Mouse (Mus musculus) heart, embryonic 11.5 days (tissue): ENCODE results near the gene 1700086D15Rik. TPM values are rescaled to one million over a fixed set of nuclear protein-coding genes. Genes with fewer than 3 reads are reported as not detected.

Source experiments
- ATAC-seq: fragments of 200-750 bp; cut with Nextera tagmentation; replicated peaks from 2 replicates; pipeline ENCODE4 v1.8.0; 2017; ENCODE audit warnings: moderate library complexity; ENCODE audit not compliant: insufficient number of reproducible peaks, low FRiP score, low TSS enrichment
- H3K27ac ChIP-seq: fragments of 300-500 bp; sonication (generic); 2 replicates; pipeline ENCODE4 v1.5.1; 2014; ENCODE audit warnings: mild to moderate bottlenecking, low read depth, low read length
- H3K27me3 ChIP-seq: fragments of 300-500 bp; sonication (generic); 2 replicates; pipeline ENCODE4 v1.6.1; 2014; ENCODE audit warnings: mild to moderate bottlenecking, low read length, mixed read lengths; ENCODE audit not compliant: control insufficient read depth, insufficient read depth
- H3K36me3 ChIP-seq: fragments of 300-500 bp; sonication (generic); 2 replicates; pipeline ENCODE4 v1.6.1; 2014; ENCODE audit warnings: mild to moderate bottlenecking, low read length, moderate library complexity, mixed read lengths; ENCODE audit not compliant: control insufficient read depth, insufficient read depth
- H3K4me1 ChIP-seq: fragments of 300-500 bp; sonication (generic); 2 replicates; pipeline ENCODE4 v1.6.1; 2014; ENCODE audit warnings: low read length; ENCODE audit not compliant: control insufficient read depth, insufficient read depth
- H3K4me2 ChIP-seq: fragments of 300-500 bp; sonication (generic); 2 replicates; pipeline ENCODE4 v1.6.1; 2014; ENCODE audit warnings: mild to moderate bottlenecking, moderate library complexity
- H3K4me3 ChIP-seq: fragments of 300-500 bp; sonication (generic); 2 replicates; pipeline ENCODE4 v1.5.1; 2014; ENCODE audit warnings: low read depth, low read length
- H3K9ac ChIP-seq: fragments of 300-500 bp; sonication (generic); 2 replicates; pipeline ENCODE4 v1.6.1; 2014; ENCODE audit warnings: mild to moderate bottlenecking, low read depth, low read length, moderate library complexity
- H3K9me3 ChIP-seq: fragments of 300-500 bp; sonication (generic); replicated peaks from 2 replicates; pipeline ENCODE4 v1.6.1; 2016; ENCODE audit warnings: low read length; ENCODE audit not compliant: control insufficient read depth
- WGBS: fragments of 180-500 bp; shearing (Covaris S2); extraction: QIAGEN DNeasy Blood & Tissue Kit; methylation state at CpG from one replicate; pipeline ENCODE4 v1.1.7; 2014; ENCODE audit not compliant: insufficient replicate concordance; 5-methylcytosine and 5-hydroxymethylcytosine counted together
- polyA plus RNA-seq: library from polyadenylated mRNA; unstranded; fragments of >200 nt; fragmentation: Nextera tagmentation; extraction: Ambion mirVana; gene quantifications from 2 replicates; pipeline ENCODE4 v1.2.1, GENCODE M21; 2014

1700086D15Rik gene
- polyA plus RNA-seq, 1 experiment from 2014 or later, result 0.43 TPM

DNA sequence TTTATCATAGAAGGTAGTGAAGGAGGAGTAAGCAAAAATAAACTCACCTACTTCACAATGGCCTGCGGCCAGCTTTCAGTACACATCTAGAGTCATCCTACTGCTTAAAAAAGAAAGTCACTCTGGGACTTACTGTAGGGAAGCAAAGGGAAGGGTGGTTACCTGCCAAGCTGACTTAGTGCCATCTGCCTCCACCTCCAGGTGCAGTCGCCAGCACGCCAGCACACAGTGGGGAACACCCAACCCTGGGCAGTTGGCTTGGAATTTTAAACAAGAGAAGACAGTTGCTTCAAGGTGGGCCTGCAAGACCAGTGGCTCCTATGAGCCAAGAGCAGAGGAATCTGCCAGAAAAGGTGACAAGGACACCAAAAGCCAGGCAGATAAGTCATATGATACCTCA, 55.6 kb downstream of the 1700086D15Rik start:
- Histone ChIP-seq H3K9me3 (no peaks in the 10 kb centered on the region), H3K36me3 (no peaks in the 10 kb centered on the region), H3K4me2 (no peak overlapping the region), H3K4me1 (peaks cover 17% of the 10 kb centered on the region), H3K4me3 (no peak overlapping the region), H3K27ac (no peak overlapping the region), H3K9ac (no peak overlapping the region), H3K27me3 (no peaks in the 10 kb centered on the region)
- 85% methylated on average over 3 of the region's 3 CpGs for WGBS
- no peak for ATAC-seq

Other genes with a start within 250 kb of the 1700086D15Rik start
- gene Elac2, start 180.9 kb downstream of the 1700086D15Rik start, polyA plus RNA-seq, result 22.6 and 26.0 TPM in 2 replicates
- gene Arhgap44, start 3.1 kb upstream of the 1700086D15Rik start, polyA plus RNA-seq, result 10.1 and 12.4 TPM in 2 replicates
- 66.4 and 66.5 TPM in 2 replicates for gene Myocd, start 110.1 kb upstream of the 1700086D15Rik start, polyA plus RNA-seq